Mouse (Mus musculus) left cerebral cortex, adult 11 months (tissue): Measurements from ENCODE around the gene Snrpd3.
"Not testable (repeated sequence)": the region's sequence is repeated elsewhere in the genome, so short reads cannot be mapped to it uniquely, and the experiment has no call there.

Experiments used
- DNase-seq: peaks from one replicate; pipeline ENCODE4 v3.0.0; 2022; ENCODE audit warnings: low spot score

The Snrpd3 gene

DNA sequence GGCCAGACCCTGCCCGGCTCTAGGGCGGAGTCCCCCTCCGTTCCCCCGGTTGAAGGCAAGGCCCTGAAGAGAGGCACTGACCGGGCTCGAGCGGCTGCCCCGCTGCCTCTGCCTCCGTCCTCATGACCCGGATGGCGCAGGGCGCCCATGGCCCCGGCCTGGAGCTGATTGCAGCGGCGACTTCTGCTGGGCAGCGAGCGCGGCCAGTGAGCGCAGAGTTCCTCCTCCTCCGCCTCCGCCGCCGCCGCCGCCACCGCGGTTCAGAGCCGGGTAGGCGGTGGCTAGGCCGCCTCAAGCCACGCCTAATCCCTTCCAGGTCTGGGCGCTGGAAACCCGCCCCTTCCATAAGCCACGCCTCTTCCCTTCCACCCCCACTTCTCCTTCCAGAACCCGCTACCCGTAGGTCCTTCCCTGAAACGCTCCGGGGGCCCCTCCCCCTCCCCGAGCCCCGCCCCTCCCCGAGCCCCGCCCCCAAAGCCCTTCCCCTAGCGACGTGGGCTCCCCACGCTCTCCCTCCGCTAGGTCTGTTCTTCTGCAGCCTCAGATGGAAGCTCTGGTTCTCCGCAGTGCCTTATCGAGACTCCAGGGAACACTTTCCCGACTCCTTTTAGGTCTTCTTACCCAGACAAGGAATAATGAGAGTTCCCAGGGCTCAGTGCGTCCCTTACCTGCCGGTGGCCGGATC, at the start of gene Snrpd3:
TSS of gene Snrpd3 (plus strand) at position 479 of the 685 bp plus-strand sequence.
- peak; percentile 88 for DNase-seq

DNA sequence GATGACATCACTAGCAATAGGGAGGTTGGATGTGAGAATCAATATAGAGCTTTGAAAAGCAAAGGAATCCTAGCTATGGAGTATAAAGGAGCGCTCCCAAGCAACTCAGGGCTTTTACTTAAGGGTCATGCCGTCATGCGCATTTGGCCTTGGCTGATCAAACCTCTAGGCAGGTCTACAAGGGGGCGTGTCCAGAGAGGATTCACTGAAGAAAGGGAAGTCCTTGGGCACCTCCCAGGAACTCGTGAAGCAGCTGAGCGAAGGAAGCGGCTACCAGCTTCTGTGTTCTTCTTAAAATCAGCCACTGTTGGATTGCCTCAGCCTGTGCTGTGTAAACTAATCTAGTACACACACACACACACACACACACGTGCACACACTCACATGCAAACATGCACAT, 43.9 kb upstream of the Snrpd3 start:
- DNase-seq = no peak

DNA sequence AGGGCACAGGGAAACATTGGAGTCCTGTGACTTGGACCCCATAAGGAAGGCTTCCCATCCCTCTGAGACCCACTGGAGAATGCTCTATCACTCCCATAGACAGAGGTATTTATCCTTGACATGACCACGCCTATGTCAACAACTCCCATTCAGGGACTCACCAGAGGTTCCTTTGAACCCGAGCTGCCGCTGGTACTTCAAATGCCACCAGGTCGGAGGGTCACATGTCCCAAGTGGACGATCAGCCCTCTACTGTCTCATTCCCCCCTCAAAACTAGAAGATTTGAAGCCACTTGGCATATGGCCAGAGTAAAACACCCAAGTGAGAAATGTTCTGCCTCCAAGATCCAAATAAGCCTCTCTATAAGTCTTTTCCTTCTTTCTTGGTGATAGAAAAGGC, 42.8 kb upstream of the Snrpd3 start:
- DNase-seq = no peak

DNA sequence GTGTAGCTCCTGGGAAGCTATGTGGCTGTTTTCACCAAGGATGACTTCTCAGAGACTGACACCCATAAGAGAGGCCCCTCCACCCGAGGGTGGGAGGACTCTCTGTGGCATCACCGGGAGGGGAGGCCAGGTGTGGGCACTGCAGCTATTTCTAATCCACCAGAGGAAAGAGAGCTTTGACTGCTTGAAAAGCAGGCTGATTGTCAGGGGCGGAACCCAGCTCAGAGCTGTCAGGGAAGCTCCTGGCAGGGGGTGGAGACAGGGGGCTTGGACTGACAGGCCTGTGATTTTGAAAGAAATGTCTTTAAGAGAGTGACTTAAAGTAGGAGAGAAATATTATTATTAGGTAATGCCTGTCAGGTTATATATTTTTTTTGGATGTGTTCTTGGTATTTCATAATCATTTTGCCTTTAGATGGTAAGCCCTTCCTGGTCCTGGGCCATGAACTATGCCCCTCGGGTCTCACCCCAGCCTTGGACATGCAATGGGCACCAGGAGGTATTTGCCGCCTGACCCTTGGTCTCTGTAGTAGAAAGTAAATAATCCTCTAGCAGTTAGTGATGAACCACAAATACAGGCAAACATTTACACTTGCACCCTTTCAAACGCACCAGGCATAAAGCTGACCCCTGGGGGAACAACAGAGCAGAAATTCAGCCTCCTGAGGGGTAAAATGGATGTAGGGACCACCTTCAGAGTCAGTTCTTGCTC, 42.1 kb upstream of the Snrpd3 start:
- DNase-seq = not testable (repeated sequence)

DNA sequence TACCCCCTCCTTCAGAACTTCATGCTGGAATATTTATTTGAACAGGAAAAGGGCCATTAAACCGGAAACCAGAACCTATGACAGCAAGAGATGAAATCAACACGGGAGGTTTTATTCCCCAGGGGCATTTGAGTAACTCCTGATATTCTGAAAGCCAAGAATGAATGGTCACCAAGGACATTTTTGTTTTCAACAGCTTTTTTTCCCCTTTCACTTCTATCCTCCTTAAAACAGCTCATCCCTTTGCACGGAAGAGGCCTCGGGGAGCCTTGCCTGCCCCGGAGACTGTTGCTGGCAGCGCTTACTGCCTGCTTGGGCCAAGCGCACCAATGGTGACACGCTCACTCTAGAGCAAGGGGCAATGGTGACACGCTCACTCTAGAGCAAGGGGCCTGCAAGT, 40.3 kb upstream of the Snrpd3 start:
- DNase-seq = no peak

DNA sequence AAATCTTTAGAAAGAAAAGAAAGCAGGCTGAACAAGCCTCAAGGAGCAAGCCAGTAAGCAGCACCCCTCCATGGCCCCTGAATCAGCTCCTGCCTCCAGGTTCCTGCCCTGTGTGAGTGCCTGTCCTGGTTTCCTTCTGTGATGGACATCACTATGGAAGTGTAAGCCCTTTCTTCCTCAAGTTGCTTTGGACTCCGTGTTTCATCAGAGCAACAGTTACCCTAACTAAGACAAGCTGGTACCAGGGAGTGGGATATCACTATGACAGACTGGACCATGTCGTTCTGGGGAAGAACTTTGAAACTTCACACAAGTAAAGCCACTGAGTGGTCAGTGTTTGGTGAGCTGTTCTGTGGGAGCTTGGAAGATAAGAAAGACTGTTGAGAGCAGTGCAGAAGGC, 37.4 kb upstream of the Snrpd3 start:
- DNase-seq = no peak

DNA sequence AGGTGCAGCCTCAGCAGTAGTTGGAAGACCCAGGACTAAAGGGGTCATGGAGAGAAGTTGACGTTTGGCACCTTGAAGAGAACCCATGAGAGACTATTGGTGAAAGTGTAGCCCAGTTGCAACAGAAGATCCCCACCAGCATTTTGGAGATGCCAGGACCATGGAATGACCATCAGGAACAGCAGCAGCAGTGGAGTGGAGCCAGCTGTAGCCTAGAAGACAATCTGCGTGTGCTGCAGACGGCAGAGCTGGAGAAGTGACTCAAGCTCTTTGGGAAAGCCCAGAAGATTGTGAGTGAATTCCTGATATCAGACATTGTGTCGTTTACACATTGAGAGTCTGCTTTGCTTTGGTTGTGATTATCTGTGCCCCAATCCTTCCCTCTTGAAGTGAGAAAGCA, 35.6 kb upstream of the Snrpd3 start:
- no peak for DNase-seq

DNA sequence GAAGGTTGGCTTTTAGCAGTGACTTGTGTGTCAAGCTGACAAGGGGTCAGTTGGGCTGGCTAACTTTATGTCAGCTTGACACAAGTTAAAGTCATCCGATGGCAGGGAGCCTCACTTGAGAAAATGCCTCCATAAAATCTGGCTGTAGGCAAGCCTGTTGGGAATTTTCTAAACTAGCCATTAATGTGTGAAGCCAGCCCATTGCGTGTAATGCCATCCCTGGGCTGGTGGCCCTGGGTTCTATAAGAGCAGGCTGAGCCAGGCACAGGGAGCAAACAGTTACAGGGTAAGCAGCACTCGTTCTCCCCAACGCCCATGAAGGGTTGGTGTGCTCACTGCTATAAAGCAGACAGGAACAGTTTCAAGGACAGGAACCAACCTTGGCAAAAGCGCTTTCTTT, 35.1 kb upstream of the Snrpd3 start:
- DNase-seq = no peak

DNA sequence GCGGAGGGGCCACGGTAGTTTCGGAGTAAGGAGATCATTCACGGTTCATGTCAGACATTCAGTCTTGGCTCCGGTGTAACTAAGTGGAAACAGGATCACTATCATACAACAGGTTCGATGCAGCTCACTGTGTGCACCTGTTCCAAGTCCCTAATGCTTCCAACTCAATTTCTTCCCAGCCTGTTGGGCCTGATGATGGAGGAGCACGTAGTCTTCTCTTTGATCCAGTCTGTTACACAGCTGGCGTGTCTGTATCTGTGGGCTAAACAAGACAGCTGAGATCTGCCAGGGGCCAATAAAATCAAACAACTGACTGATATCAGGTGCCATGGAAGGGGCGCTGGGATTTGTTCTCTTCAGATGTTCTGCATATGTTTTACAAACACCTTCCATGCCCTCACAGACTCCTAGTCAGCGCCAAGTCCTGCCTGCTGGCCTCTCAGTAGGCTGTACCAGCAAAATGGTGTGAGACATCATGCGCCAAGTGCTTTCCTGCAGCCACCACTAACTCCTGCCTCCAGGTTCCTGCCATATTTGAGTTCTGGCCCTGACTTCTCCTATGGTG, 34.4 kb upstream of the Snrpd3 start:
- DNase-seq = no peak

DNA sequence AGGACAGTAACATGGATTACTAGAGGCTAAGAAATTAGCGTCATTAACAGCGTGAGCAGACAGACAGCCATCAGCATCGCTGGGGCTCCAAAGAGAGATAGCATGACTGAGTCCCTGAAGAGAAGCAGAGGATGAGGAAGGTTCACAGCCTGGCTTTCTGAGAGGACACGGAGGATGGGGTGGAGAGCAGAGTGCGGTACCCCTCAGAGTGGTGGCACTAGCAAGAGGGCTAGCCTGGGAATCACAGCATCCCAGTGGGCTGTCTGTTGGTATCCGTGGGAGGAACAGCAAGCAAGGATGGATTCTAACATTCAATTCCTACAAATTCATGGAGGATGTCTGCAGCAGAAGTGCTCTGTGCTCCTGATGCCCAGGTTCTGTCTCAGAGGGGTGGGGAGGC, 33.3 kb upstream of the Snrpd3 start:
- DNase-seq = no peak

DNA sequence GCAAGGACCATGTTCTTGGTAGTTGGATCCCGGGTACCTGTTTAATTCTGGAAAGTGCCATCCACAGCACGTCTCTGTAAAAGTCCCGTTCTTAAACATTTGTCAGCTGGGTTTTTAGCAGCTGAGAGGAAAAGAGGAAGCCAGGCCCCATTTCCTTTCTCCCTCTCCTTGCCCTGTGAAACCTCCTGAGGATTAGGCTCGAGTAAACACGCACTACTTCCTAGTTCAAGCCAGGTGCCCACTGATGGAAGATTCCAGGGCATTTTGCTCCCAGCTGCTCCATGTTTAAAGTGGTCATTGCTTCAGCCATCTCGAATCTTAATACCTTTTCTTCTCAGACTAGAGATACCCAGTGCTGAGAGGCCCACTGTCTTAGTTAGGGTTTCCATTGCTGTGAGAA, 32.6 kb upstream of the Snrpd3 start:
- no peak for DNase-seq

DNA sequence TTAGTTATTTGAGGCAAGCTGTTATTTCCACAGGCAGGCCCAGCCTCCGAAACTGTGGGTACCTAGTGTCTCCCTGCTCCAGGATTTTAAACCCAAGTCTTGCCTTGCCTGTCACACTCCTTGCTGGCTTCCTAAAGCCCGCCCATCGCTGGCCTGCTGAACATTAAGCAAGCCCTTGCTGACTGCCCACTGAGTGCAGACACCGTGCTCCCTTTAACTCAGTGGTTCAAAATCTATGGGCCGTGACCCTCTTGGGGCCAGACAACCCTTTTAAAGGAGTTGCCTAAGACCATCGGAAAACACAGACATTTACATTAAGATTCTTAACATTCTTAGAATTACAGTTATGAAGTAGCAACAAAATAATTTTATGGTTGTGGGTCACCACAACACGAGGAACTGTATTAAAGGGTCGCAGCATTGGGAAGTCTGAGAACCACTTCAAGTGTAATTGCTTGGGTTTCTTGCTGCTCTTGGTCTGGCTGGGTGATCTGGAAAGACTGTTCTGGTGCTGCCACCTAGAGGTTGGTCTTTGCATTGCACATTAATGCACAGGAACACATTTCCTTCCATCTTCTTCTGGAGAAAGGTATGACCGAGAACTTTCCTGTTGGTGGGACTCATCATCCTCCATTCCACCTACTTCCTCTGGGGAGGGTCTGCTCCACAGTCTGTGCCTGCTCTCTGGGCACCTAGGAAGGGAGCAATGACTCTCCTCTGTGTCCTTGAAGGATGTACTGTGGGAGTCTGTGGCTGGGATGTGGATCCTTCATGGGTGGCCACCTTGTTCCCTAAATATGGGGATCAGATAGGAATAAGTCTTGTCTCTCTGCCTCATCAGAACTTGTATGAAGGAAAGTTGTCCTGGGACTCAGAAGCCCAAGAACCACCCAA, 31.0 kb upstream of the Snrpd3 start:
- peak; percentile 58 for DNase-seq

DNA sequence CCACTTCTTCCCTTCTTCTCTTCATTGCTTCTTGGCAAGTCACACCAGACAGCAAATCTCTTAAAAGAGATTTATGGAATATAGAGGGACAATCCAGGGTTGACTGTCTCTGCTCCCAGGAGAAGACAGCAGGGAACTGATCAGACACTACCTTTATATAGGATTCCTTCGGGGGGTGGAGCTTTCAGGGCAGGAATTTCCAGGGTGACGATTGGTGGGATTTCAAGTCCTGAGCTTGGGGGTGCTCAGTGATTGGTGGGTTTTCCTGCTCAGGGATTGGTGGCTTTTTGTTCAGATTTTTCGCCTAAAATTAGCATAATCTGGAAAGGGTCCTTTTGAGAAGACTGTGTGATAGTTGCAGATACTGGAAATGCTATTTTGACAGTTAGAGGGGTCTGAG, 30.2 kb upstream of the Snrpd3 start:
- no peak for DNase-seq

DNA sequence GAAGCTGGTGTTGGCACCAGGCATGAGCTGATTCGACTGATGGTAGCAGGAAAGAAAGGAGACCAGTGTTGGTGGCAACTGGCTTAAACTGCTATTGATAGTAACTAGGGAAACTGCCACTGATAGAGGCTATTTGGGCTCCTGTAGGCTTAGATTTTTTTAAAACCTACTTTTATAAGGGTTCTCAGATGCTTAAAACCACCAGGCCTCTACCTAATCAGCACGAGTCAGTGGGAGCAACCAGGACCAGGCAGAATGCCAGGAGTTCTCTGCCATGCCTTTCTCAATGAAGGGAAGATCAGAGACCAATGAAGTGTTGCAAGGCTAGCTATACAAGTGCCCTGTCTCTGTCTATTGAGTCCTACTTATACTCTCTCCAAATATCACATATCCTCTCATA, 27.8 kb upstream of the Snrpd3 start:
- no peak for DNase-seq

DNA sequence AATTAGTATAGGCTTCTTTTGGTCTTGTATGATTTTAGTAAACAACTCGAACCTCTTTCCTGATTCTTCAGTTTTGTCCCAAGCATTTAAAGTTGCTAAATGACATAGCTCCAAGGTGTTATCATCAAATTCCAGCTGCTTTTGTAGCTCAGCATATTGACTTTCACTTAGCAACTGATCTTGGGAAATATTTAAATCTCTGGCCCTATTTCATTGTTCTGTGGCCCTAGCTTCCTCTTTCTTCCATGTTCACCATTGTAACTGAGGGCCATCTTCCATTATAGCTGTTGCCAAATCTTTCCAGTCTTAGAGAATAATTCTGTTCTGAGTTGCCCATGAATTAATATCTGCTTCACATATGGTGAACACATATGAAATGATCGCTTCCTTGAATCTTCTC, 26.6 kb upstream of the Snrpd3 start:
- no peak for DNase-seq

DNA sequence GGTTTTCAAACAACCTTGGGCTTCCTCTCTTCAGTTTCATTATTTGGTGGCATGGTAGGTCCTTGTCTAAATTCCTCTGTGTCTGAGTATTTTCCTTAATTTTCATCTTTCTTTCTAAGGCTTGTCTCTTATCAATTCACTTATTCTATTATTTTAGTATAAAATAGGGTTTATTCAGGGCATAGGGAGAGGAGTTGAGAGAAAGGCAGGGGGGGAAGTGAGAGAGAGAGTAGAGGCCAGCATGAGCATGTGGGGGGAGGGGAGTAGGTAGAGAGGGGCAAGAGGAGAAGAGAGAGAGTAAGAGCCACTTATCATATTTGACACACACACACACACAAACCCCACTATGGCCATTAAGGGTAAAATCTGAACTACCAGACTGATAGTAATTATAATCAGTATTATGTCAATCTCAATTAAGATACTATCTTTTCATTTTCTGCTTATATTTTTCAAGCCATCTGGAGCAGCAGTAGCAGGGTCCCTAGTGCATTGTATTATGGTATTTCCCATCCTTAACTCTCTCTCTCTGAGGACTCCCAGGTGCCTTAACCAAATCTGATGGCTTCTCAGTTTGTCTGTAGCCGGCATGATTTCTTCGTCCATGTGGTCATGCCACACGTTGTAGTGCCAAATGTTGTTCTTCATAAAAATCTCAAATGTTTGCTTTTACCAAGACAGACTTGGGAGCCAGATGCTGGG, 26.0 kb upstream of the Snrpd3 start:
- DNase-seq = no peak

DNA sequence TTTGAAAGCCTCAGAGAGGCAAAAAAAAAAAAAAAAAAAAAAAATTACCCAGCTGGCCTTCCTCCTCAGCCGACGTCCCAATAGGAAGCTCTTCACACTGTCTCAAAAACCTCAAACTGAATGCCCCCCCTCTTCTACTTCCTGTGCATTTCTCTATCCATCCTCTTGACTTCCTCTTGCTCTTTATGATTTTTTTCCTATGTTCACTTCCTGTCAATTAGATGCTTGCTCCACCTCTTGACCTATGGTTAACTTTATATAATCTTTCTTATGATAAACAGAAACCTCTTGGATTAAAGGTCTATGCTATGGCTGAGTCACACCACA, 25.5 kb upstream of the Snrpd3 start:
- no peak for DNase-seq

DNA sequence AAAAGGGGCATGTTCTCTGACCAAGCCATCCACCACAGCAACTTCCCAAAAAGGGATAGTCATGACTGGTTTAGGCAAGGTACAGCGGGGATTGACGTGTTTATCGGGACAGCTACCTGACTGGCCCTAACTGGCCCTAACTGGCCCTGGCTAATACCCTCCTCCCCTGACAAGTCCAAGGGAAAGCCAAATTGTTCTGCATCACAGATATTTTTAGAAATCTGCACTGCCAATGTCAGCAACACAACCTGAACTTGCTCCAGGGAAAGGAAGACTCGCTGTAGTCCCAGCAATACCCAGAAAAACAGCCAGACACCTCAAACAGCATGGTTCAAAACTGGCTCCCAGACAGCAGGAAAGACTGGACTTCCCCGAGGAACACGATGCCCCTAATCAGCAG, 22.0 kb upstream of the Snrpd3 start:
- DNase-seq = no peak

DNA sequence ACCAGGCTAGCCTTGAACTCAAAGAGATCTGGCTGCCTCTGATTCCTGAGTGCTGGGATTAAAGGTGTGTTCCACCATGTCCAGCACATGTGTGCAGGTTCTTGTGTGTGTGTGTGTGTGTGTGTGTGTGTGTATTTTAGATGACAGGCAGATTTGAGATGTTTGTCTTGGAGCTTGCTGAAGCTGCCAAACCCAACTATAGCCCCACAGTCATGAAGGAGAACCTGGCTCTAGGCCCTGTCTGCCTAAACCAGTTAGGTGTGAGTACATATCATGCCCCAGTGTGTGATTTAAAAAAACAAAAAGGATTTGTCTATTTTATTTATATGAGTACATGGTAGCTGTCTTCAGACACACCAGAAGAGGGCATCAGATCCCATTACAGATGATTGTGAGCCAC, 21.4 kb upstream of the Snrpd3 start:
- no peak for DNase-seq

DNA sequence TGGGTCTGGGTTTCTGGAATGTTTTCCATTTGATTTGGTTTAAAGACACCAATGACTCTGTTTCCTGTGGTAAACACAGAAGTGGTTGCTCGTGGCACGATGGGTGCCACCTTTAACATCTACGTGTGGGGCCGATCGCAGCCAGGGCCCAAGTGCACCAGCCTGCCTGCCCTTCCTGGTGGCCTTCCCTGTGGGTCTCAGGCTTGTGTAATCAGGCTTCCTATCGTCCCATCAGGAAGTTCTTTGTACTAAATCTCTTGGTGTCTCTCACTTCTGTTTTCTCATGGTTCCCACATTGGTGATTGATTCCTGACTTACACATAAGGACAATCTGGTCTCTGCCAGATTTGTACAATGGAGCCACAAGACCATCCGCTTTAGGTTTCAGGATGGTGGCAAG, 18.1 kb upstream of the Snrpd3 start:
- DNase-seq = not testable (repeated sequence)

DNA sequence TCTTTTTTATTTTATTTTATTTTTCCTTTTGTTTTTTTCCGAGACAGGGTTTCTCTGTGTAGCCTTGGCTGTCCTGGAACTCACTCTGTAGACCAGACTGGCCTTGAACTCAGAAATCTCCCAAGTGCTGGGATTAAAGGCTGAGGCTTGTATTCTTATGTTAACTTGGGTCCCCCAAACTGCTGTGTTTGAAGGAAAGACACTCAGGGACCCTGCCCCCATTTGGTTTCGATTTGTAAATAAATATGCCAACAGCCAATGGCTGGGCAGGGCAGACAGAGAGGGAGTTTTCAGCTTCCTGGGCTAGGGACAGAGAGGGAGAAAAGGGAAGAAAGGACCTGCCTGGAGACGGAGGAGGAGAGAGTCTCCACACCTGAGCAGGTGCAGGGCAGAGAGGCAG, 17.6 kb upstream of the Snrpd3 start:
- DNase-seq = no peak

DNA sequence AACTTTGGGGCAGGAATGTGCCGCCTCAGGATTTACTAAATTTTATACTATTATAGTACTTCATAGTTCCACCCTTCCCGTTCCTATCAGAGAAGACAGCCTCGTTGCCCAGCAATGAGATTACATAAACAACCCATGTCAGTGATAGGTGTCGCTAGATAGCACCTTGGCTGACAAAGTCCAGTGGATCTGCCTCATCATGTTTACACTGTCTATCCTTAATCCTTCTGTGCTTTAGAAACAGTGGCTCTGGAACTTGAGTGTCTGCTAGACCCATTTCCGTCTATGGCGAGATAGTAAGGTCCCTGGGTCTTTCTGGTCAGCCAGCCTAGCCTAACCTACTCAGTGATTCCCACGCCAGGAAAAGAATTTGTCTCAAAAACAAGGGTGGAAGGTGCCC, 17.0 kb upstream of the Snrpd3 start:
- DNase-seq = no peak
